ENCODE assay signal across 9 mouse cellular contexts in the genomic region with DNA sequence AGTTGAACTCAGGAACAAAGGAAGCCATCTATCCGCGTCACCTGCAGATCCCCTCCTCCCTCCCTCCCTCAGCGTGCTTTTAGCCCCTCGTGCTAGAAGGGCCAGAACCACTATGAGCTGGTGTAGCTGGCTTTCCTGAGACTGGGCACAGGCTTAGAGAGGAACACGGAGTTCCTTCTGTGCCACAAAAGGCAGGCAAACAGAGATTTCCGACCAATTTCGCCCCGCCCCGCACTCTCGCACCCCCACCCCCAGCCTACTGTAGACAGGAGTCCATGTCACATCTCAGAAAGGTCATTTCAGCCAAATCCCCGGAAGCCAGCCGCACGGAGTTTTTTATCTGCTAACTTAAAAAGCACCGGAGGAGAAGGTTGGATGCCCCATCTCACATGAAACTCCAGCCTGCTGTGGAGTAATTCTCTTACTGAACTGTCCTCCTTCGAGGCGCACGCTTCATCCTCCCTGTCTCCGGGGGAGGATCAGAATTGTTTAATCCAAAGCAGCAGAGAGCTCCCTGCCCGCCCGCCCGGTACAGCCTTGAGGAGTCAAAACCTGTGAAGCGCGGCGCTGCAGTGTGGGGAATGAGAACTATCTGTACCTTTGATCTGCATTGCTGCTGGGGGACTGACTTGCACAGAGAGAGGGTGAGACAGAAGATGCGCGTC. TPM values are rescaled to one million over a fixed set of nuclear protein-coding genes. Genes with fewer than 3 reads are reported as not detected.
DNase-seq lines count a peak whose midpoint lies in the region; ATAC-seq and TF ChIP-seq lines count a peak whose summit lies in the region.
"Had no signal": no experiment of that assay in that cellular context is flagged by ENCODE, and none has a peak within 500 bp of the region (broad histone marks: within the 10 kb centered on the region; RNA-seq: fewer than 3 reads in every experiment).

No protein-coding gene starts in this region.

- H3K4me1 ChIP-seq in heart, embryonic 15.5 days (replicated peaks): peaks cover 19% of the 10 kb centered on the region
- H3K4me1 ChIP-seq in hindbrain, postnatal 0 days (ENCODE audit: insufficient read depth, low read length): 0 out of 2 replicates have a peak, but pooled peaks cover 4% of the 10 kb centered on the region
- H3K4me1 ChIP-seq in midbrain, embryonic 10.5 days: peaks cover 30% of the 10 kb centered on the region

- WGBS in heart, embryonic 15.5 days: 1% methylated on average over 26 of the region's 26 CpGs
- 2% methylated on average over 26 of the region's 26 CpGs for WGBS in hindbrain, postnatal 0 days
- WGBS in midbrain, embryonic 10.5 days: under 1% methylated on average over 26 of the region's 26 CpGs

- peak overlapping the region; percentile 9; the same call in 1 of the 2 replicates for H3K9ac ChIP-seq in heart, embryonic 15.5 days
- H3K9ac ChIP-seq in hindbrain, postnatal 0 days (replicated peaks; ENCODE audit: low read length): no peak overlapping the region; the same call in 1 of the 2 replicates

- peaks cover 41% of the 10 kb centered on the region for H3K27me3 ChIP-seq in heart, embryonic 15.5 days
- peaks cover 7% of the 10 kb centered on the region; the same call in 1 of the 2 replicates for H3K27me3 ChIP-seq in hindbrain, postnatal 0 days (ENCODE audit: insufficient read depth, low read length)
- H3K27me3 ChIP-seq in midbrain, embryonic 10.5 days (ENCODE audit: low read depth, poor library complexity, severe bottlenecking): peaks cover 74% of the 10 kb centered on the region

- intact Hi-C loops in heart, postnatal 14 days (cut with DNase I): loop anchor here (10.0 kb wide), 1 partner anchor 903 kb away; the partner anchor contains the start of genes Fastkd3 and Mtrr
- intact Hi-C loops in left cerebral cortex, postnatal 4 days (cut with DNase I): no loop called here

- no peak overlapping the region for H3K27ac ChIP-seq in heart, embryonic 15.5 days
- H3K27ac ChIP-seq in hindbrain, postnatal 0 days: no peak overlapping the region
- no peak overlapping the region for H3K27ac ChIP-seq in midbrain, embryonic 10.5 days (replicated peaks)

- no peaks in the 10 kb centered on the region for H3K36me3 ChIP-seq in heart, embryonic 15.5 days
- no peaks in the 10 kb centered on the region for H3K36me3 ChIP-seq in hindbrain, postnatal 0 days (ENCODE audit: insufficient read depth, low read length)
- H3K36me3 ChIP-seq in midbrain, embryonic 10.5 days: no peaks in the 10 kb centered on the region
- H3K36me3 ChIP-seq: G1E had no signal

- TF ChIP-seq CTCF in brain, embryonic 14.5 days (IDR thresholded peaks at IDR 0.05; ENCODE audit: borderline replicate concordance, extremely low read depth, insufficient read depth, insufficient read length): no peak
- no peak for TF ChIP-seq CTCF in hindbrain, postnatal 0 days (IDR thresholded peaks at IDR 0.05; ENCODE audit: low read depth)

- TF ChIP-seq POLR2A in brain, embryonic 14.5 days (IDR thresholded peaks at IDR 0.05; ENCODE audit: borderline replicate concordance, extremely low read depth, insufficient read depth, insufficient read length, poor library complexity, severe bottlenecking): no peak

- DNase-seq in heart, postnatal 14 days: no peak
- DNase-seq in brain, embryonic 14.5 days (ENCODE audit: low read depth): peak; percentile 46
- DNase-seq in hindbrain, postnatal 0 days (ENCODE audit: low spot score): peak; percentile 17
- peak; percentile 34 for DNase-seq in midbrain, embryonic 10.5 days (ENCODE audit: low spot score)
- DNase-seq in ovary, postnatal 14 days (ENCODE audit: low spot score): no peak
- no peak for DNase-seq in spleen, postnatal 4 days (ENCODE audit: low spot score in 2 of 2)
- no peak for DNase-seq in left cerebral cortex, postnatal 4 days

- H3K9me3 ChIP-seq in heart, embryonic 15.5 days (replicated peaks): no peaks in the 10 kb centered on the region
- no peaks in the 10 kb centered on the region for H3K9me3 ChIP-seq in hindbrain, postnatal 0 days (ENCODE audit: low read length)
- H3K9me3 ChIP-seq in midbrain, embryonic 10.5 days (replicated peaks): no peaks in the 10 kb centered on the region
- H3K9me3 ChIP-seq: G1E had no signal

- no peak for ATAC-seq in heart, embryonic 15.5 days (replicated peaks; ENCODE audit: insufficient number of reproducible peaks, insufficient read depth, low FRiP score, low read depth)
- ATAC-seq in hindbrain, postnatal 0 days: peak; percentile 19; the same call in 1 of the 2 replicates

- peak overlapping the region; percentile 38 for H3K4me3 ChIP-seq in heart, embryonic 15.5 days
- peak overlapping the region; percentile 28 for H3K4me3 ChIP-seq in hindbrain, postnatal 0 days (ENCODE audit: low read length)
- H3K4me3 ChIP-seq in midbrain, embryonic 10.5 days: peak overlapping the region; percentile 45

- H3K4me2 ChIP-seq in heart, embryonic 15.5 days: peak overlapping the region; percentile 63
- H3K4me2 ChIP-seq in hindbrain, postnatal 0 days (ENCODE audit: low read depth, low read length): peak overlapping the region; percentile 57

RNA-seq across cellular contexts. Expression of gene Nsun2, which starts 45.8 kb away (rescaled TPM):
- 53.0 and 73.0 TPM in 2 replicates for polyA plus RNA-seq in heart, embryonic 15.5 days (2015; fragmentation: Nextera tagmentation; extraction: Ambion mirVana)
- total RNA-seq in heart, postnatal 14 days (2021): 10 to 100 TPM; 35.8 to 42.0 TPM
- polyA plus RNA-seq in brain, embryonic 14.5 days (2012; rRNA removed): 79.8 and 85.4 TPM in 2 replicates
- 34.9 and 37.6 TPM in 2 replicates for total RNA-seq in hindbrain, postnatal 0 days (2014; rRNA removed)
- polyA plus RNA-seq in hindbrain, postnatal 0 days (2015; fragmentation: Nextera tagmentation; extraction: Ambion mirVana): 61.5 and 62.1 TPM in 2 replicates
- polyA plus RNA-seq in midbrain, embryonic 10.5 days (2016; fragmentation: Nextera tagmentation; extraction: Ambion mirVana): 125 and 150 TPM in 2 replicates
- 10 to 100 TPM; 84.5 to 89.7 TPM for total RNA-seq in left cerebral cortex, postnatal 4 days (2021)

RNA-seq across cellular contexts. Expression of gene Tent4a, which starts 46.7 kb away (rescaled TPM):
- 3.1 and 4.0 TPM in 2 replicates for polyA plus RNA-seq in heart, embryonic 15.5 days (2015; fragmentation: Nextera tagmentation; extraction: Ambion mirVana)
- total RNA-seq in heart, postnatal 14 days (2021): 10 to 100 TPM; 12.2 to 13.5 TPM
- 28.7 and 34.5 TPM in 2 replicates for polyA plus RNA-seq in brain, embryonic 14.5 days (2012; rRNA removed)
- 22.3 and 22.6 TPM in 2 replicates for total RNA-seq in hindbrain, postnatal 0 days (2014; rRNA removed)
- polyA plus RNA-seq in hindbrain, postnatal 0 days (2015; fragmentation: Nextera tagmentation; extraction: Ambion mirVana): 4.8 and 5.1 TPM in 2 replicates
- 4.9 and 5.2 TPM in 2 replicates for polyA plus RNA-seq in midbrain, embryonic 10.5 days (2016; fragmentation: Nextera tagmentation; extraction: Ambion mirVana)
- 10 to 100 TPM; 49.2 to 49.7 TPM for total RNA-seq in left cerebral cortex, postnatal 4 days (2021)

Comparison
In these comparisons a context has a peak if more than half of its experiments do, and no peak if none do; other contexts are left out.
1. DNase-seq: peak in brain, embryonic 14.5 days (single experiment), hindbrain, postnatal 0 days (single experiment) and midbrain, embryonic 10.5 days (single experiment); none in heart, postnatal 14 days (0 of 2), ovary, postnatal 14 days (single experiment), spleen, postnatal 4 days (0 of 2) and left cerebral cortex, postnatal 4 days (single experiment).
2. Peak in every context shown above with its lines, with median percentiles within 50 percentile points of each other: H3K4me3 ChIP-seq.